Mouse (Mus musculus): ENCODE data around the gene Mrps21. TPM values are rescaled to one million over a fixed set of nuclear protein-coding genes. Genes with fewer than 3 reads are reported as not detected.
A peak's percentile ranks its signal among the peaks of the same experiment; 100 is the strongest.
"Not testable (repeated sequence)": the region's sequence is repeated elsewhere in the genome, so short reads cannot be mapped to it uniquely, and the experiment has no call there.

The Mrps21 gene
- polyA plus RNA-seq, 1 experiment = 51.8 TPM

GRCm38 (mm10) chr3:95899800-95900524 lies 28.6 kb upstream of the Mrps21 start:
- H3K27ac ChIP-seq (ENCODE audit: insufficient read depth, low read depth, low read length) = no peak overlapping the region
- WGBS = 54% methylated on average over 13 of the region's 13 CpGs
- H3K36me3 ChIP-seq (ENCODE audit: control insufficient read depth, insufficient read depth, low read length) = peaks cover 7% of the 10 kb centered on the region; the same call in 1 of the 2 replicates
- TF ChIP-seq CTCF (IDR thresholded peaks at IDR 0.05; ENCODE audit: extremely low read depth, insufficient read length, insufficient replicate concordance, low read depth, low read length) (no peak), POLR2A (IDR thresholded peaks at IDR 0.05; ENCODE audit: low read depth, low read length) (no peak)
- H3K4me3 ChIP-seq (ENCODE audit: low read depth, low read length) = no peak overlapping the region
- peaks cover 5% of the 10 kb centered on the region for H3K4me1 ChIP-seq (ENCODE audit: control insufficient read depth, insufficient read depth, insufficient read length, low read length)
- H3K27me3 ChIP-seq (ENCODE audit: control insufficient read depth, insufficient read depth, low read length) = peaks cover 17% of the 10 kb centered on the region

GRCm38 (mm10) chr3:95895501-95895900 lies 24.2 kb upstream of the Mrps21 start:
- H3K27ac ChIP-seq (ENCODE audit: insufficient read depth, low read depth, low read length); H3K36me3 ChIP-seq (ENCODE audit: control insufficient read depth, insufficient read depth, low read length); H3K4me3 ChIP-seq (ENCODE audit: low read depth, low read length); H3K4me1 ChIP-seq (ENCODE audit: control insufficient read depth, insufficient read depth, insufficient read length, low read length); H3K27me3 ChIP-seq (ENCODE audit: control insufficient read depth, insufficient read depth, low read length): not testable (repeated sequence)
- 89% methylated on average over 7 of the region's 7 CpGs for WGBS

- Histone ChIP-seq H3K27me3 (ENCODE audit: control insufficient read depth, insufficient read depth, low read length) (no peaks in the 10 kb centered on the region), H3K27ac (ENCODE audit: insufficient read depth, low read depth, low read length) (peak overlapping the region; percentile 87), H3K4me1 (ENCODE audit: control insufficient read depth, insufficient read depth, insufficient read length, low read length) (0 out of 2 replicates have a peak, but pooled peaks cover 3% of the 10 kb centered on the region), H3K4me3 (ENCODE audit: low read depth, low read length) (peak overlapping the region; percentile 74), H3K36me3 (ENCODE audit: control insufficient read depth, insufficient read depth, low read length) (peaks cover 7% of the 10 kb centered on the region; the same call in 1 of the 2 replicates)
- 8% methylated on average over 16 of the region's 16 CpGs for WGBS
- TF ChIP-seq CTCF (IDR thresholded peaks at IDR 0.05; ENCODE audit: extremely low read depth, insufficient read length, insufficient replicate concordance, low read depth, low read length) (no peak), POLR2A (IDR thresholded peaks at IDR 0.05; ENCODE audit: low read depth, low read length) (no peak)
These were observed 23.2 kb upstream of the Mrps21 start for GRCm38 (mm10) chr3:95894317-95895160.

GRCm38 (mm10) chr3:95893606-95894316 lies 22.4 kb upstream of the Mrps21 start, which contains the start of gene Aph1a:
Gene Aph1a, plus strand, starts transcription at chr3:95893969.
- H3K27me3 ChIP-seq (ENCODE audit: control insufficient read depth, insufficient read depth, low read length); H3K36me3 ChIP-seq (ENCODE audit: control insufficient read depth, insufficient read depth, low read length); H3K4me1 ChIP-seq (ENCODE audit: control insufficient read depth, insufficient read depth, insufficient read length, low read length): not testable (repeated sequence)
- TF ChIP-seq POLR2A (IDR thresholded peaks at IDR 0.05; ENCODE audit: low read depth, low read length) = peak; percentile 28; the same call in 1 of the 2 replicates
- under 1% methylated on average over 31 of the region's 43 CpGs for WGBS
- H3K27ac ChIP-seq (ENCODE audit: insufficient read depth, low read depth, low read length) = peak within 1 kb of the TSS; percentile 87
- H3K4me3 ChIP-seq (ENCODE audit: low read depth, low read length) = peak within 1 kb of the TSS; percentile 74

- no peak overlapping the region for H3K4me3 ChIP-seq (ENCODE audit: low read depth, low read length)
- H3K27me3 ChIP-seq (ENCODE audit: control insufficient read depth, insufficient read depth, low read length) = no peaks in the 10 kb centered on the region
- TF ChIP-seq POLR2A (IDR thresholded peaks at IDR 0.05; ENCODE audit: low read depth, low read length) = no peak
- no peak for TF ChIP-seq CTCF (IDR thresholded peaks at IDR 0.05; ENCODE audit: extremely low read depth, insufficient read length, insufficient replicate concordance, low read depth, low read length)
- peaks cover 7% of the 10 kb centered on the region; the same call in 1 of the 2 replicates for H3K36me3 ChIP-seq (ENCODE audit: control insufficient read depth, insufficient read depth, low read length)
- peak overlapping the region; percentile 72 for H3K27ac ChIP-seq (ENCODE audit: insufficient read depth, low read depth, low read length)
- WGBS = 12% methylated on average over 7 of the region's 7 CpGs
- H3K4me1 ChIP-seq (ENCODE audit: control insufficient read depth, insufficient read depth, insufficient read length, low read length) = 0 out of 2 replicates have a peak, but pooled peaks cover 3% of the 10 kb centered on the region
These were observed 21.8 kb upstream of the Mrps21 start for GRCm38 (mm10) chr3:95893126-95893525.

GRCm38 (mm10) chr3:95892066-95893052 lies 21.0 kb upstream of the Mrps21 start:
- H3K27ac ChIP-seq (ENCODE audit: insufficient read depth, low read depth, low read length) = peak overlapping the region; percentile 61; the same call in 1 of the 2 replicates
- H3K27me3 ChIP-seq (ENCODE audit: control insufficient read depth, insufficient read depth, low read length) = no peaks in the 10 kb centered on the region
- H3K4me3 ChIP-seq (ENCODE audit: low read depth, low read length) = no peak overlapping the region
- H3K4me1 ChIP-seq (ENCODE audit: control insufficient read depth, insufficient read depth, insufficient read length, low read length) = peaks cover 9% of the 10 kb centered on the region; the same call in 1 of the 2 replicates
- TF ChIP-seq POLR2A (IDR thresholded peaks at IDR 0.05; ENCODE audit: low read depth, low read length) (no peak), CTCF (IDR thresholded peaks at IDR 0.05; ENCODE audit: extremely low read depth, insufficient read length, insufficient replicate concordance, low read depth, low read length) (no peak)
- H3K36me3 ChIP-seq (ENCODE audit: control insufficient read depth, insufficient read depth, low read length) = peaks cover 5% of the 10 kb centered on the region; the same call in 1 of the 2 replicates
- 60% methylated on average over 11 of the region's 11 CpGs for WGBS

Measured in small intestine, adult 2 months (tissue).